Mouse (Mus musculus): ENCODE measurements around the gene Tcea2. TPM values are rescaled to one million over a fixed set of nuclear protein-coding genes. Genes with fewer than 3 reads are reported as not detected.

Gene Tcea2
- total RNA-seq, 2 experiments from 2014 or later, result 57.8 to 62.4 TPM

- intact Hi-C loops (cut with DNase I), result no loop called here
Measured at GRCm38 (mm10) chr2:181698241-181698640, 18.1 kb downstream of the Tcea2 start, which contains the start of gene Lkaaear1. Gene Lkaaear1, minus strand, starts transcription at chr2:181698442.

DNA sequence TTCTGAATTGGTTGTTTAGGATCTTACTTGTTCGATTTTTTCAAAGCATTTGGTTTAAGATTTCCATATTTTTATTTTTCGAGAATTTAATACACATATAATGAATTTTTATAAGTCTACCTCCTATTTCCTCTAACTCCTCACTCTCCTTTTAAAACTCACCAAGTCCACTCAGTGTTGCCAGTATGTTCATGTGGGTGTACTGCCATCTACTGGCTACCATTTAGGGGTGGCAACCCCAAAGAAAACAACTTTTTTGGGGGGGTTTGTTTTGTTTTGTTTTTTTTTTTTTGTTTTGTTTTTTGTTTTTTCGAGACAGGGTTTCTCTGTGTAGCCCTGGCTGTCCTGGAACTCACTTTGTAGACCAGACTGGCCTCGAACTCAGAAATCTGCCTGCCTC, 26.6 kb downstream of the Tcea2 start:
- DNase-seq, result no peak
- intact Hi-C loops (cut with DNase I), result no loop called here

More at GRCm38 (mm10) chr2:181698241-181698640, 18.1 kb downstream of the Tcea2 start, which contains the start of gene Lkaaear1:
- no peak for DNase-seq

DNA sequence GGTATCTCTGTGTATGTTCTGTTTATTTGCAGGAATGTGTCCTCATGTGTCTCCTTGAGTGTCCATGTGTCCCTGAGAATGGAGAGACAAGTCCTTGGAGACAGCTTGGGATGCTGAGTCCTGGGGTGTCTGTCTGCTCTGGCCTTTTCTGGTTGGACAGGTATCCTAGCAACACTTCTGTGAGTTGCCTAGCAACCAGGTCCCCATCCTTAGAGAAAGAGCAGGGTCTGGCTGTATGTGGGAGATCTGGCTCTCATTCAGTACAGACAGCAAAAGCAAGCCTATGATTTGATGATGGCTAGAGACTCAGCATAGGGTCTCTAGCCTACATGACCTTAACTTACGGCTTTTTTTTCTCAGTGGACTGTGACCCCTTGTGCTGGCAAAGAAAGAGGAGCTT, 33.6 kb downstream of the Tcea2 start:
- intact Hi-C loops (cut with DNase I), result no loop called here
- DNase-seq, result peak; percentile 43

DNA sequence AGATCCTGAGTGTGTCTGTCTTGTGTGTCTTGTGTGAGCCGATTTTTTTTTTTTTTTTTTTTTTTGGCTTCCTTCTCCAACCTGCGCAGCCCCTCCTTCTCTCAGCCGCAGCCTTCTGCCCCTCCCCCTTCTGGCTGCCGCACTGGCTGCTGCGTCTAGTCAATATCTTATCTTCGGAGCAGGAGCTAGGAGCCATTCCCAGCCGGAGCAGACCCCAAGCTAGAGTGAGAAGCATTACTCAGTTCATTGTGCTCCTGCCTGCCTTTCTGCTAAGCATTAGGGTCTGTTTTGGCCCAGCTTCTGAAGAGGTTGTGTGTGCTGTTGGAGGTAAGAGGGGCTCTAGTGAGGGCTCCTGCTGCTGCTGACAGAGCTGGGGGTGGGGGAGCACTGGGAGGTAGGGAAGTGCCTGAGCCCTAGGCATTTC, 34.8 kb downstream of the Tcea2 start, which contains the start of gene Oprl1:
Gene Oprl1 (plus strand): TSS at position 114 of the 424 bp plus-strand sequence.
- intact Hi-C loops (cut with DNase I), result no loop called here
- DNase-seq, result peak; percentile 70

DNA sequence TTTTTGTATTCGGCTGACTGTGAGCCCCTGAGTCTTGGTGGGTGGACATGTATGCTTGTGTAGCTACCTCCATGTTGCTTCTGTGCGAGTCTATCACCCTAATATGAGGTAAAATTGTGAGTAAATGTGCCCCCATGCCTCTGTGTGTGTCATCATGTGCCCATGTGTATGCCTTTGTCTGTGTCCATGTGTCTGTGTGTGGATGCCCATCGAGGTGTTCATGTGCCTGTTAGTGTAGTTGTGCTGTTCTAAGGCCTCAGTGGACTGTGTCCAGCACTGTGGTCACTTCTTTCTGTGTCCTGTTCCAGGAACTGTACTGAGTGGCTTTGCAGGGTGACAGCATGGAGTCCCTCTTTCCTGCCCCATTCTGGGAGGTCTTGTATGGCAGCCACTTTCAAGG, 35.3 kb downstream of the Tcea2 start:
- no peak for DNase-seq
- intact Hi-C loops (cut with DNase I), result no loop called here

- intact Hi-C loops (cut with DNase I), result no loop called here
- DNase-seq, result no peak
Measured at GRCm38 (mm10) chr2:181716991-181717390, 36.9 kb downstream of the Tcea2 start.

DNA sequence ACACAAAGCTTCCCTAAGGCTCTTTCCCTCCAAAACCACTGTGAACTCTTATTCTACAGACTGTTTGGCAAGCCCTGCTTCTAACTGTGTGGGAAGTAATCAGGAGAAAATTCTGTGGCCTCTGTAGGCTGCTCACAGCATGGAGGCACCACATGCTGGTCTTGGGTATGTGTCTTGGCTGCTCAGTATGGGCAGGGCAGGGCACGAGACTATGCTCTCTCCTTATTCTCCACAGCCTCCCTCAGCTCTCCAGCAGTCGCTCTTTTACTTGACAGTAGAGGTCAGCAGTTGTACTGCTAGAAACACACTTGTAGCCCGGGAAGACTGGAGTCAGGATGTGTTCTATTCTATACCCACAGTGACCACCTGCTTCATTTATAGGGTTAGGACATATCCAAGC, 40.0 kb downstream of the Tcea2 start:
- intact Hi-C loops (cut with DNase I), result loop anchor here (10.0 kb wide), 1 partner anchor 145 kb away; the partner anchor contains the start of gene Polr3k

DNA sequence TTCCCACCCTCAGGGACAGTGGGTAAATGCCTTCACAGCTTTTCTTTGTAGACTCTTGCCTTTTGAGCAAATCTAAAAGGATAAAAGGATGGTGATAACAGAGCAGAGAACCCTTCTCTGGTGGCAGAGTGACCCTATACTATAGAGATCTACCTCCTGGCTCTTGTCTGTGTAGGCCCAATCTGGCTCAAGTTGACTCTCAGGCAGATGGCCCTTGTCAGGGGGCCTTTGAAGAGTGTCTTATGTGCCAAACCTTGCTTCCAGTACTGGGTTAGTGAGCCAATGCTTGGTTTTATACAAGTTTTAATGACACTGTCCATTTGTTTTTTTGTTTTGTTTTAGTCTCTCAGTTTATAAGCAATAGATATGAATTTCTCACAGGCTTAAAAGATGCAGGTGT, 41.1 kb downstream of the Tcea2 start:
- peak; percentile 49 for DNase-seq
- intact Hi-C loops (cut with DNase I), result loop anchor here (10.0 kb wide), 1 partner anchor 144 kb away; the partner anchor contains the start of gene Polr3k

More for the DNA sequence above, 40.0 kb downstream of the Tcea2 start:
- peak; percentile 23 for DNase-seq

GRCm38 (mm10) chr2:181722213-181722612, 42.1 kb downstream of the Tcea2 start:
- DNase-seq, result peak; percentile 67
- intact Hi-C loops (cut with DNase I), result loop anchor here (10.0 kb wide), 1 partner anchor 143 kb away; the partner anchor contains the start of gene Polr3k

- intact Hi-C loops (cut with DNase I), result loop anchor here (10.0 kb wide), 1 partner anchor 137 kb away; the partner anchor contains the start of gene Polr3k
- peak; percentile 60 for DNase-seq
Measured at GRCm38 (mm10) chr2:181727659-181728262, 47.7 kb downstream of the Tcea2 start.

DNA sequence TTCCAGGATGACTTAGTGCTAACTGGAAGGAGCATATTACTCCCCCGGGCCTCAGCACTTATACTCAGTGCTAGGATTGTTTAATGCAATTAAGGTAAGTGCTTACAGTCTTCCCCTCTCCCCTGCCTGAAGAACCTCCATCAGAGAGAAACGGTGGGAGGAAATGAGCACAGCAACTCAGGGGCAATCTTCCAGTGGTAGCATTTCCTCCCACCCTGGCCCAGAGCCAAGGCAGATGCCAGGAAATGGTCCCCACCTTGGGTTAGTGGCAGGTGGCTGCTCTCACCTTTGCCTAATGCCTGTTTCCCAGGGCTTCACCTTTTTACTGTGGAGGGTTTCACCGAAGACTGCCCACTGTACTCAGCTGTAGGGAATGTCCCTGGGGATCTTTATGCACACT, 49.9 kb downstream of the Tcea2 start:
- intact Hi-C loops (cut with DNase I), result no loop called here
- DNase-seq, result no peak

Other genes starting within 250 kb of the Tcea2 start
- 10 to 100 TPM; 16.6 to 16.8 TPM for gene Zbtb46, start 220.9 kb upstream of the Tcea2 start, total RNA-seq (2021)
- not detected for gene Abhd16b, start 187.1 kb upstream of the Tcea2 start, total RNA-seq (2021)
- 10 to 100 TPM; 69.7 to 73.5 TPM for gene Tpd52l2, start 183.2 kb upstream of the Tcea2 start, total RNA-seq (2021)
- gene Dnajc5, start 159.8 kb upstream of the Tcea2 start, total RNA-seq (2021), result 100 to 1,000 TPM; 288 to 305 TPM
- gene Uckl1, start 95.4 kb upstream of the Tcea2 start, total RNA-seq (2021), result 10 to 100 TPM; 66.1 to 69.2 TPM
- 10 to 100 TPM; 49.7 to 51.6 TPM for gene Prpf6, start 88.4 kb upstream of the Tcea2 start, total RNA-seq (2021)
- 100 to 1,000 TPM; 191 to 197 TPM for gene Zfp512b, start 87.5 kb upstream of the Tcea2 start, total RNA-seq (2021)
- 10 to 100 TPM; 43.7 to 48.7 TPM for gene Samd10, start 81.1 kb upstream of the Tcea2 start, total RNA-seq (2021)
- gene Gm29797, start 23.3 kb upstream of the Tcea2 start, total RNA-seq (2021), result under 1 TPM; 0.50 to 0.54 TPM
- gene Sox18, start 8.7 kb upstream of the Tcea2 start, total RNA-seq (2021), result 10 to 100 TPM; 13.4 to 13.5 TPM
- 10 to 100 TPM; 39.0 to 49.4 TPM for gene Rgs19, start 13.7 kb downstream of the Tcea2 start, total RNA-seq (2021)
- gene Lkaaear1, start 18.1 kb downstream of the Tcea2 start, total RNA-seq (2021), result not detected
- 10 to 100 TPM; 73.1 to 73.8 TPM for gene Oprl1, start 34.7 kb downstream of the Tcea2 start, total RNA-seq (2021)
- 10 to 100 TPM; 35.7 to 37.7 TPM for gene Myt1, start 83.0 kb downstream of the Tcea2 start, total RNA-seq (2021)
- gene Pcmtd2, start 157.5 kb downstream of the Tcea2 start, total RNA-seq (2021), result 10 to 100 TPM; 38.0 to 40.7 TPM
- gene Polr3k, start 184.0 kb downstream of the Tcea2 start, total RNA-seq (2021), result 10 to 100 TPM; 53.4 to 56.2 TPM